Mouse (Mus musculus) heart, embryonic 10.5 days (tissue): ENCODE results near the gene Csrp1. TPM values are rescaled to one million over a fixed set of nuclear protein-coding genes. Genes with fewer than 3 reads are reported as not detected.

Experiments used
- DNase-seq: peaks from one replicate; pipeline ENCODE4 v3.0.0-alpha.2; 2017; ENCODE audit warnings: low spot score
- H3K27ac ChIP-seq: fragments of 300-500 bp; sonication (generic); 2 replicates; pipeline ENCODE4 v1.5.1; 2016; ENCODE audit warnings: mild to moderate bottlenecking
- H3K27me3 ChIP-seq: fragments of 300-500 bp; sonication (generic); 2 replicates; pipeline ENCODE4 v1.6.1; 2016; ENCODE audit warnings: mild to moderate bottlenecking; ENCODE audit not compliant: poor library complexity, insufficient read depth, severe bottlenecking
- H3K36me3 ChIP-seq: fragments of 300-500 bp; sonication (generic); 2 replicates; pipeline ENCODE4 v1.6.1; 2016; ENCODE audit warnings: mild to moderate bottlenecking, moderate library complexity
- H3K4me1 ChIP-seq: fragments of 300-500 bp; sonication (generic); 2 replicates; pipeline ENCODE4 v1.6.1; 2016; ENCODE audit warnings: mild to moderate bottlenecking
- H3K4me3 ChIP-seq: fragments of 300-500 bp; sonication (generic); 2 replicates; pipeline ENCODE4 v1.5.1; 2016; ENCODE audit warnings: mild to moderate bottlenecking, moderate library complexity
- H3K9me3 ChIP-seq: fragments of 300-500 bp; sonication (generic); 2 replicates; pipeline ENCODE4 v1.6.1; 2016; ENCODE audit warnings: mild to moderate bottlenecking, moderate library complexity
- WGBS: fragments of 180-500 bp; shearing (Covaris S2); methylation state at CpG from one replicate; pipeline ENCODE4 v1.1.7; 2016; 5-methylcytosine and 5-hydroxymethylcytosine counted together
- polyA plus RNA-seq: library from polyadenylated mRNA; unstranded; fragments of >200 nt; fragmentation: Nextera tagmentation; extraction: Ambion mirVana; gene quantifications from 2 replicates; pipeline ENCODE4 v1.2.1, GENCODE M21; 2016

The Csrp1 gene
- polyA plus RNA-seq, 1 experiment from 2014 or later = 202 TPM

- no peaks in the 10 kb centered on the region for H3K9me3 ChIP-seq
- H3K4me3 ChIP-seq = peak overlapping the region; percentile 88; the same call in 1 of the 2 replicates
- peaks cover 43% of the 10 kb centered on the region for H3K4me1 ChIP-seq
- H3K27me3 ChIP-seq = peaks cover 20% of the 10 kb centered on the region
- H3K36me3 ChIP-seq = no peaks in the 10 kb centered on the region
- H3K27ac ChIP-seq = peak overlapping the region; percentile 64; the same call in 1 of the 2 replicates
- no peak for DNase-seq
- WGBS = 53% methylated on average over 6 of the region's 6 CpGs
Observed at GRCm38 (mm10) chr1:135685316-135685715, 34.5 kb upstream of the Csrp1 start.

- H3K27ac ChIP-seq = peak overlapping the region; percentile 96
- H3K36me3 ChIP-seq = peaks cover 2% of the 10 kb centered on the region; the same call in 1 of the 2 replicates
- H3K9me3 ChIP-seq = no peaks in the 10 kb centered on the region
- peak overlapping the region; percentile 88 for H3K4me3 ChIP-seq
- peak; percentile 80 for DNase-seq
- peaks cover 20% of the 10 kb centered on the region for H3K27me3 ChIP-seq
- H3K4me1 ChIP-seq = peaks cover 56% of the 10 kb centered on the region
- under 1% methylated on average over 19 of the region's 19 CpGs for whole genome bisulfite sequencing
Observed at GRCm38 (mm10) chr1:135686792-135687510, 32.9 kb upstream of the Csrp1 start.

- under 1% methylated on average over 77 of the region's 81 CpGs for WGBS
- H3K36me3 ChIP-seq = peaks cover 2% of the 10 kb centered on the region; the same call in 1 of the 2 replicates
- H3K27ac ChIP-seq = peak overlapping the region; percentile 96
- H3K4me3 ChIP-seq = peak overlapping the region; percentile 88
- no peaks in the 10 kb centered on the region for H3K9me3 ChIP-seq
- peaks cover 20% of the 10 kb centered on the region for H3K27me3 ChIP-seq
- peaks cover 57% of the 10 kb centered on the region for H3K4me1 ChIP-seq
- DNase-seq = peak; percentile 93
Observed at GRCm38 (mm10) chr1:135687771-135688492, 31.9 kb upstream of the Csrp1 start.

- WGBS = 9% methylated on average over 6 of the region's 6 CpGs
- Histone ChIP-seq H3K4me1 (peaks cover 57% of the 10 kb centered on the region), H3K36me3 (peaks cover 2% of the 10 kb centered on the region; the same call in 1 of the 2 replicates), H3K9me3 (no peaks in the 10 kb centered on the region), H3K27ac (peak overlapping the region; percentile 96), H3K27me3 (peaks cover 20% of the 10 kb centered on the region), H3K4me3 (peak overlapping the region; percentile 88)
- DNase-seq = no peak
Observed at GRCm38 (mm10) chr1:135688686-135689085, 31.2 kb upstream of the Csrp1 start.

- Histone ChIP-seq H3K9me3 (no peaks in the 10 kb centered on the region), H3K36me3 (peaks cover 2% of the 10 kb centered on the region; the same call in 1 of the 2 replicates), H3K27me3 (peaks cover 12% of the 10 kb centered on the region), H3K4me1 (peaks cover 54% of the 10 kb centered on the region), H3K27ac (peak overlapping the region; percentile 80), H3K4me3 (no peak overlapping the region)
- DNase-seq = no peak
- 73% methylated on average over 6 of the region's 6 CpGs for WGBS
Observed at GRCm38 (mm10) chr1:135690784-135691416, 29.0 kb upstream of the Csrp1 start.

- H3K4me1 ChIP-seq = peaks cover 49% of the 10 kb centered on the region
- DNase-seq = no peak
- H3K4me3 ChIP-seq = peak overlapping the region; percentile 9; the same call in 1 of the 2 replicates
- peaks cover 2% of the 10 kb centered on the region; the same call in 1 of the 2 replicates for H3K36me3 ChIP-seq
- H3K9me3 ChIP-seq = no peaks in the 10 kb centered on the region
- H3K27ac ChIP-seq = peak overlapping the region; percentile 80
- H3K27me3 ChIP-seq = peaks cover 7% of the 10 kb centered on the region
- WGBS = 11% methylated on average over 10 of the region's 10 CpGs
Observed at GRCm38 (mm10) chr1:135691417-135691815, 28.4 kb upstream of the Csrp1 start.

GRCm38 (mm10) chr1:135694181-135694580 is 25.7 kb upstream of the Csrp1 start:
- Histone ChIP-seq H3K4me3 (no peak overlapping the region), H3K9me3 (no peaks in the 10 kb centered on the region), H3K36me3 (peaks cover 2% of the 10 kb centered on the region; the same call in 1 of the 2 replicates), H3K27ac (0 out of 2 replicates have a peak overlapping the region, but pooled peaks have one; percentile 17), H3K4me1 (peaks cover 37% of the 10 kb centered on the region), H3K27me3 (peaks cover 12% of the 10 kb centered on the region)
- 70% methylated on average over 11 of the region's 11 CpGs for WGBS
- DNase-seq = no peak

GRCm38 (mm10) chr1:135697462-135697861 is 22.4 kb upstream of the Csrp1 start:
- DNase-seq = no peak
- Histone ChIP-seq H3K4me1 (peaks cover 24% of the 10 kb centered on the region), H3K9me3 (no peaks in the 10 kb centered on the region), H3K36me3 (no peaks in the 10 kb centered on the region), H3K27me3 (0 out of 2 replicates have a peak, but pooled peaks cover 7% of the 10 kb centered on the region), H3K27ac (no peak overlapping the region), H3K4me3 (no peak overlapping the region)
- WGBS = 71% methylated on average over 4 of the region's 4 CpGs

GRCm38 (mm10) chr1:135698046-135698445 is 21.8 kb upstream of the Csrp1 start:
- no peak for DNase-seq
- Histone ChIP-seq H3K4me3 (no peak overlapping the region), H3K9me3 (no peaks in the 10 kb centered on the region), H3K27ac (peak overlapping the region; percentile 59; the same call in 1 of the 2 replicates), H3K4me1 (peaks cover 24% of the 10 kb centered on the region), H3K36me3 (no peaks in the 10 kb centered on the region), H3K27me3 (0 out of 2 replicates have a peak, but pooled peaks cover 7% of the 10 kb centered on the region)
- 29% methylated on average over 6 of the region's 6 CpGs for WGBS

- Histone ChIP-seq H3K9me3 (no peaks in the 10 kb centered on the region), H3K4me1 (peaks cover 24% of the 10 kb centered on the region), H3K27me3 (0 out of 2 replicates have a peak, but pooled peaks cover 7% of the 10 kb centered on the region), H3K4me3 (peak overlapping the region; percentile 57), H3K36me3 (no peaks in the 10 kb centered on the region), H3K27ac (peak overlapping the region; percentile 59; the same call in 1 of the 2 replicates)
- no peak for DNase-seq
- WGBS = 8% methylated on average over 11 of the region's 11 CpGs
Observed at GRCm38 (mm10) chr1:135698451-135698921, 21.4 kb upstream of the Csrp1 start.

- Histone ChIP-seq H3K27ac (peak overlapping the region; percentile 59; the same call in 1 of the 2 replicates), H3K4me1 (peaks cover 22% of the 10 kb centered on the region), H3K27me3 (0 out of 2 replicates have a peak, but pooled peaks cover 7% of the 10 kb centered on the region), H3K9me3 (no peaks in the 10 kb centered on the region), H3K4me3 (peak overlapping the region; percentile 57), H3K36me3 (no peaks in the 10 kb centered on the region)
- WGBS = 3% methylated on average over 29 of the region's 29 CpGs
- peak; percentile 86 for DNase-seq
Observed at GRCm38 (mm10) chr1:135698996-135699705, 20.7 kb upstream of the Csrp1 start.

GRCm38 (mm10) chr1:135699892-135700291 is 20.0 kb upstream of the Csrp1 start:
- H3K27me3 ChIP-seq = 0 out of 2 replicates have a peak, but pooled peaks cover 7% of the 10 kb centered on the region
- no peaks in the 10 kb centered on the region for H3K9me3 ChIP-seq
- peaks cover 21% of the 10 kb centered on the region for H3K4me1 ChIP-seq
- WGBS = 38% methylated on average over 2 of the region's 2 CpGs
- DNase-seq = no peak
- H3K4me3 ChIP-seq = no peak overlapping the region
- H3K27ac ChIP-seq = peak overlapping the region; percentile 59; the same call in 1 of the 2 replicates
- no peaks in the 10 kb centered on the region for H3K36me3 ChIP-seq
